In genomic region chr11:90347667-90348459, GRCm38 (mm10) we compare ENCODE assay signal across 20 mouse cellular contexts. TPM values are rescaled to one million over a fixed set of nuclear protein-coding genes. Genes with fewer than 3 reads are reported as not detected.
DNase-seq lines count a peak whose midpoint lies in the region; ATAC-seq and TF ChIP-seq lines count a peak whose summit lies in the region.
"Had no signal": no experiment of that assay in that cellular context is flagged by ENCODE, and none has a peak within 500 bp of the region (broad histone marks: within the 10 kb centered on the region; RNA-seq: fewer than 3 reads in every experiment).

No protein-coding gene starts in this region.

- H3K4me3 ChIP-seq in forebrain, embryonic 10.5 days: no peak overlapping the region
- no peak overlapping the region for H3K4me3 ChIP-seq in forebrain, embryonic 16.5 days (replicated peaks; ENCODE audit: low read length)
- no peak overlapping the region for H3K4me3 ChIP-seq in midbrain, embryonic 12.5 days
- no peak overlapping the region for H3K4me3 ChIP-seq in midbrain, postnatal 0 days (ENCODE audit: low read depth, low read length)
- no peak overlapping the region for H3K4me3 ChIP-seq in forebrain, embryonic 15.5 days
- H3K4me3 ChIP-seq: erythroblast, embryonic 14.5 days; gastrocnemius, adult 2 months; left cerebral cortex, adult 2 months; limb, embryonic 15.5 days had no signal

- ATAC-seq in forebrain, embryonic 16.5 days: no peak
- 0 out of 2 replicates have a peak, but pooled peaks have one; percentile 38 for ATAC-seq in midbrain, embryonic 12.5 days (ENCODE audit: low FRiP score, low read depth)
- no peak for ATAC-seq in midbrain, postnatal 0 days (ENCODE audit: low FRiP score)
- ATAC-seq in forebrain, embryonic 15.5 days (replicated peaks): 0 out of 2 replicates have a peak, but pooled peaks have one; percentile 26

- no peaks in the 10 kb centered on the region for H3K36me3 ChIP-seq in forebrain, embryonic 10.5 days (replicated peaks)
- H3K36me3 ChIP-seq in forebrain, embryonic 16.5 days (ENCODE audit: control insufficient read depth, insufficient read depth): no peaks in the 10 kb centered on the region
- 0 out of 2 replicates have a peak, but pooled peaks cover 3% of the 10 kb centered on the region for H3K36me3 ChIP-seq in midbrain, embryonic 12.5 days
- H3K36me3 ChIP-seq in midbrain, postnatal 0 days (ENCODE audit: insufficient read depth, low read length): 0 out of 2 replicates have a peak, but pooled peaks cover 3% of the 10 kb centered on the region
- no peaks in the 10 kb centered on the region for H3K36me3 ChIP-seq in forebrain, embryonic 15.5 days
- H3K36me3 ChIP-seq: limb, embryonic 15.5 days had no signal

- H3K4me2 ChIP-seq in forebrain, embryonic 16.5 days (ENCODE audit: low read length): no peak overlapping the region
- H3K4me2 ChIP-seq in midbrain, embryonic 12.5 days (replicated peaks): no peak overlapping the region
- no peak overlapping the region for H3K4me2 ChIP-seq in midbrain, postnatal 0 days (ENCODE audit: low read depth, low read length, poor library complexity, severe bottlenecking)
- no peak overlapping the region for H3K4me2 ChIP-seq in forebrain, embryonic 15.5 days (replicated peaks)
- H3K4me2 ChIP-seq: heart, embryonic 11.5 days; limb, embryonic 15.5 days had no signal

- H3K9me3 ChIP-seq in forebrain, embryonic 10.5 days: peaks cover 4% of the 10 kb centered on the region; the same call in 1 of the 2 replicates
- no peaks in the 10 kb centered on the region for H3K9me3 ChIP-seq in forebrain, embryonic 16.5 days (ENCODE audit: control insufficient read depth, low read length)
- no peaks in the 10 kb centered on the region for H3K9me3 ChIP-seq in midbrain, embryonic 12.5 days
- no peaks in the 10 kb centered on the region for H3K9me3 ChIP-seq in midbrain, postnatal 0 days (ENCODE audit: low read length)
- no peaks in the 10 kb centered on the region for H3K9me3 ChIP-seq in forebrain, embryonic 15.5 days
- H3K9me3 ChIP-seq: limb, embryonic 15.5 days had no signal

- H3K27ac ChIP-seq in forebrain, embryonic 10.5 days: peak overlapping the region; percentile 1; the same call in 1 of the 2 replicates
- H3K27ac ChIP-seq in forebrain, embryonic 16.5 days (ENCODE audit: low read length): no peak overlapping the region
- no peak overlapping the region for H3K27ac ChIP-seq in midbrain, embryonic 12.5 days (replicated peaks)
- H3K27ac ChIP-seq in midbrain, postnatal 0 days (ENCODE audit: low read depth, low read length): no peak overlapping the region
- H3K27ac ChIP-seq in forebrain, embryonic 15.5 days (replicated peaks): no peak overlapping the region
- H3K27ac ChIP-seq: gastrocnemius, adult 2 months; left cerebral cortex, adult 2 months; limb, embryonic 15.5 days; macrophage had no signal

- WGBS in forebrain, embryonic 10.5 days: 58% methylated on average over 13 of the region's 13 CpGs
- WGBS in forebrain, embryonic 16.5 days: 22% methylated on average over 13 of the region's 13 CpGs
- 50% methylated on average over 13 of the region's 13 CpGs for WGBS in midbrain, embryonic 12.5 days
- WGBS in midbrain, postnatal 0 days: 45% methylated on average over 13 of the region's 13 CpGs
- 28% methylated on average over 13 of the region's 13 CpGs for WGBS in forebrain, embryonic 15.5 days

- TF ChIP-seq CTCF in midbrain, postnatal 0 days (IDR thresholded peaks at IDR 0.05): no peak

- DNase-seq in forebrain, embryonic 10.5 days (ENCODE audit: extremely low spot score, low spot score): no peak
- no peak for DNase-seq in midbrain, postnatal 0 days (ENCODE audit: low spot score)
- no peak for DNase-seq in urinary bladder, postnatal 10 days (ENCODE audit: low spot score)
- no peak for DNase-seq in cerebellum, adult 18-20 months
- DNase-seq in testis, postnatal 10 days (ENCODE audit: low spot score): no peak
- DNase-seq: adrenal gland, adult 8-10 months; cerebellum, postnatal 25 days; gastrocnemius, adult 2 months; heart, postnatal 4 days; kidney, adult 2 months; lung, adult 18-20 months; thymus, postnatal 14 days had no signal

- H3K4me1 ChIP-seq in forebrain, embryonic 10.5 days: peaks cover 19% of the 10 kb centered on the region
- H3K4me1 ChIP-seq in forebrain, embryonic 16.5 days (replicated peaks; ENCODE audit: control insufficient read depth, insufficient read depth, low read length): no peaks in the 10 kb centered on the region
- H3K4me1 ChIP-seq in midbrain, embryonic 12.5 days: peaks cover 17% of the 10 kb centered on the region; the same call in 1 of the 2 replicates
- no peaks in the 10 kb centered on the region; the same call in 1 of the 2 replicates for H3K4me1 ChIP-seq in midbrain, postnatal 0 days (ENCODE audit: insufficient read depth, low read length)
- peaks cover 7% of the 10 kb centered on the region for H3K4me1 ChIP-seq in forebrain, embryonic 15.5 days
- H3K4me1 ChIP-seq: limb, embryonic 15.5 days had no signal

- H3K9ac ChIP-seq in forebrain, embryonic 16.5 days (replicated peaks; ENCODE audit: low read depth, low read length): no peak overlapping the region
- H3K9ac ChIP-seq in midbrain, embryonic 12.5 days (replicated peaks): no peak overlapping the region
- H3K9ac ChIP-seq in midbrain, postnatal 0 days (replicated peaks; ENCODE audit: low read length, poor library complexity, severe bottlenecking): no peak overlapping the region
- H3K9ac ChIP-seq in forebrain, embryonic 15.5 days (replicated peaks): no peak overlapping the region
- H3K9ac ChIP-seq: limb, embryonic 15.5 days had no signal

- no peaks in the 10 kb centered on the region for H3K27me3 ChIP-seq in forebrain, embryonic 10.5 days (ENCODE audit: poor library complexity, severe bottlenecking)
- no peaks in the 10 kb centered on the region for H3K27me3 ChIP-seq in forebrain, embryonic 16.5 days (replicated peaks; ENCODE audit: control insufficient read depth, insufficient read depth, low read length)
- H3K27me3 ChIP-seq in midbrain, embryonic 12.5 days: no peaks in the 10 kb centered on the region
- no peaks in the 10 kb centered on the region for H3K27me3 ChIP-seq in midbrain, postnatal 0 days (ENCODE audit: insufficient read depth, low read length)
- no peaks in the 10 kb centered on the region for H3K27me3 ChIP-seq in forebrain, embryonic 15.5 days
- H3K27me3 ChIP-seq: limb, embryonic 15.5 days had no signal

RNA-seq across cellular contexts. Expression of gene Hlf, which starts 42.8 kb away (rescaled TPM):
- polyA plus RNA-seq in forebrain, embryonic 10.5 days (2016; fragmentation: Nextera tagmentation; extraction: Ambion mirVana): 0.73 and 1.3 TPM in 2 replicates
- 5.7 and 5.9 TPM in 2 replicates for polyA plus RNA-seq in forebrain, embryonic 16.5 days (2015; fragmentation: Nextera tagmentation; extraction: Ambion mirVana)
- 4.2 and 5.3 TPM in 2 replicates for polyA plus RNA-seq in midbrain, embryonic 12.5 days (2016; fragmentation: Nextera tagmentation; extraction: Ambion mirVana)
- total RNA-seq in midbrain, postnatal 0 days (2014; rRNA removed): 9.2 and 11.2 TPM in 2 replicates
- polyA plus RNA-seq in midbrain, postnatal 0 days (2015; fragmentation: Nextera tagmentation; extraction: Ambion mirVana): 9.0 and 9.2 TPM in 2 replicates
- polyA plus RNA-seq in forebrain, embryonic 15.5 days (2015; fragmentation: Nextera tagmentation; extraction: Ambion mirVana): 4.2 TPM in 2 replicates

Comparison
In these comparisons a context has a peak if more than half of its experiments do, and no peak if none do; other contexts are left out.
1. ATAC-seq: peak in midbrain, embryonic 12.5 days (single experiment) and forebrain, embryonic 15.5 days (single experiment); none in forebrain, embryonic 16.5 days (single experiment) and midbrain, postnatal 0 days (single experiment).